Mouse (Mus musculus) stomach, adult 2 months (tissue): Measurements from ENCODE around the gene Mars. TPM values are rescaled to one million over a fixed set of nuclear protein-coding genes. Genes with fewer than 3 reads are reported as not detected.

Experiments used
- polyA plus RNA-seq: library from polyadenylated mRNA; depleted of rRNA; stranded (reverse); fragments of >200 nt; gene quantifications from 2 replicates; pipeline ENCODE4 v1.2.3, GENCODE M21; 2012; rRNA removed

Mars gene
- polyA plus RNA-seq: 31.8 and 34.2 TPM in 2 replicates

DNA sequence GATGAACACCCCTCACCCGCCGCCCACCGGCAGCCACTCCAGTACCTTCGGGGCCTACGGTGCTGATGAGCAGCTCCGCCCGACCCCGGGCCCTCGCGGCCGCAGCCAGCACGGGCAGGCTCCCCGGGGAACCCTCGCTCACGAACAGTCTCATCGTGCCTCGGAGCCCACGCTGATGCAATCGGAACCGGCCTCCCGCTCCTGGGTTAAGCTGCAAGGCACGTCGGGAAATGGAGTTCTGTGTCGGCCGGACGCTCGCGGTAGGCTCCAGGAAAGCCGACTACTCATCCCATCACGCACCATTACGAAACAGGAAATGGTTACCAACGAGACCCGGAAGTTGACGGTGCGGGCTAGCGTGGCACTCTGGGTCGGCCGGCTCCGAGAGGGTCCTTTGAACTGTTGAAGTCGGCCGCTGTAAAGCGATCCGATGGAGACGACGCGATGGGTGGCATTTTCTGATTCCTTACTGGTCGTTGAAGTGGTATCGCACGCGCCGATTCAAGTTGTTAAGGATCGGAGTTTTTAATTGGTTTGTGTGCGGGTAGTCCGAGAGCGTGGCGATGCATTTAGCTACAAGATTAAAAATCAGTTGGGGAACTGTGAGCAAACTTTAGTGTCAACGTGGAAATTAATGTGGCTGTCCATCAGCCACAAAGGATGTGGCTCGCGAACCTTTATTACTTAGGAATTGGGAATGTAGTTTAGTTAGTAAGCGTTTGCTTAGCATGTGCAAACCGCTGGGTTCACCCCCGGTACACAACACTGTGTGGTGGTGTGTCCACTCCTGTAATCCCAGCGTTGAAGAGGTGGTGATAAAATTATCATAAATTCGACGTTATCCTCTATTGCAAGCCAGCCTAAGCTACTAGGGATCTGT, at the start of gene Mars:
Gene Mars, minus strand, starts transcription at position 311 of the 880 bp plus-strand sequence.

GRCm38 (mm10) chr10:127353909-127354895, 42.6 kb upstream of the Mars start, which contains the start of gene Inhbe:
Inhbe (minus strand) TSS chr10:127354411.

DNA sequence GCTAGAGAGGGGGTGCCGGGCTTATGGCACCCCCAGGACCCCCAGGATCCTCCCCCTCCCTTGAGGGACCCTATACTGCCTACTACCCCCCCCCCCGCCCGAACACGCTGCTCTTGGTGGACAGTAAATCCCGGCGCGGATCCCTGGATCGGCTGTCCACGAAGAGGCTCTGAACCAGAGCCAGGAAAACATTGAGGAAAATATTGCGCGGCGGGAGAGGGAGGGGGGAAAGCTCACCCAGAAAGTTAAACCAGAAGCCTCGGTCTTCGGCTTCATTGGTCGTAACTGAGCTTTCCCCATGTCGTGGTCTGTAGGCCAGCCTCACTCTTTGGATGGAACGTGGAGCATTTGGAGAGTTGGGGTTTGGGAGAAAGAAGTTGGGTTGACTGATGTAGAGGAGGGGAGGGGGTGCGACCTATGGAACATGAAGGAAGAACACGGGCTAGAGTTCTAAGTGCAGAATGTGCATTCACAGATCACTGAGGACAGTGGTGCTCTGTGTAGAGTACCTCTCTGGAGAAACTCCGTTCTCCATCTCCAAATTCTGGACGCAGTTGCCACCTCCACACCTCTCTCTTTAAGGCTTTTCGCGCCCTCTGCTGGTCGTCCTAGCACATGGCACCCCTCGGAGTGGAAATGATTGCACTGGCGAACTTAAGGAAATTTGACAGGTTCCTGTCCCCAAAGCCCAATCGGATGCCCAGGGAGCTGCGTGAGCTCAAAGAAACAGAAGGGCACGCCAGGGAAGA, 30.5 kb upstream of the Mars start, which contains the start of gene Gli1:
Gene Gli1, minus strand, starts transcription at position 84 of the 749 bp plus-strand sequence.

GRCm38 (mm10) chr10:127321621-127322020, 10.0 kb upstream of the Mars start, which contains the start of gene Arhgap9:
Arhgap9 (plus strand) TSS chr10:127321964.

GRCm38 (mm10) chr10:127288800-127289572, 22.6 kb downstream of the Mars start, which contains the start of gene Mbd6:
Mbd6 (minus strand) TSS chr10:127289018.

DNA sequence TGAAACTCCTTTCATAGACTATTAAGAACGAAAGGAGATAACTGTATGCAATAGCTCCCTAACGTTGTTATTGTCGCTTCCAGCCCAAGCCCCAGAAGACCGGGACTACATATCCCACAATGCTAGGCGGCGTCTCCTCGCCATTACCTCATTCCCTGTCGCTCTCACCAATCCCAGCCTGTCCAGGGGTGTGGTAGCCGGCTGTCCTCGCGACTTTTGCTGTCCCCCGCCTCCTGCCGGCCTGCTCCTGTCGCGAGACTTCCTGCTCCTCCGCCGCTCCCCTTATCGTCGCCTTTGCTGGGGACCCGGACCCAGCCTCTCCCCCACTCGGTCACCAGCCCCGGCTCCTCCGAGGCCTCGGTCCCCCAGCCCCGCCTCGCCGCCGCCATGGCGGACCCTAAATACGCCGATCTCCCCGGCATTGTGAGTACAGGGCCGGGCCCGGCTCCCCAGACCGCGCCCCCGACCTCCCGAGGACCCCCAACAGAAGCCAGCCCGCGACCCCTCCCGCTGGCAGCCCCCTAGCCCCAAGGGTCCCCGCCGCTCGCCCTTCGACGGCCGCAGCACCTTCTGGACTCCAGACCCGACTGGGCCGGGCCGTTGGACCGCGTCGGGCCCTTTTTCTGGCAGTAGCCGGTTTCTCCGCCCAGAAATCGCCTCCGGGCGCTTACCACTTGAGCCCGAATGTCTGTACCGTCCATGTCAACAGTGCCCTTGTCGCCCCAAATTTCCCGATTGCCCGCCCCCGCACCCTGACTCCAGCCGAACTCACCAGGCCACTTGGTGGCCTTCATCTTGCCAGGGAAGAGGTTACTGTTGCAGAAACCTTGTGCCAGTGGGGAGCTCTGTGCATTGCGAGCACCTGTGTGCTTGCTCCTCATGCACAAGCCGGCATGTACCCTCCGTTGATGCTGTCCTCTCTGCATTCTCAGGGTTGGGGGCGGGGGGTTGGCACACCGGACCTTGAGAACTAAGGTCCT, 45.2 kb downstream of the Mars start, which contains the start of gene Dctn2:
Gene Dctn2, plus strand, starts transcription at position 257 of the 980 bp plus-strand sequence.

GRCm38 (mm10) chr10:127262548-127263398, 48.8 kb downstream of the Mars start, which contains the start of gene Kif5a:
Kif5a (minus strand) TSS chr10:127263348.

Other genes with a start within 250 kb of the Mars start
- 47.5 and 59.4 TPM in 2 replicates for gene Cdk4, start 248.3 kb downstream of the Mars start, polyA plus RNA-seq
- gene Tspan31, start 241.5 kb downstream of the Mars start, polyA plus RNA-seq: 22.0 and 25.4 TPM in 2 replicates
- 2.3 and 3.5 TPM in 2 replicates for gene Agap2, start 236.5 kb downstream of the Mars start, polyA plus RNA-seq
- gene Os9, start 190.7 kb downstream of the Mars start, polyA plus RNA-seq: 44.9 and 55.6 TPM in 2 replicates
- 169 and 171 TPM in 2 replicates for gene B4galnt1, start 146.6 kb downstream of the Mars start, polyA plus RNA-seq
- 0.96 and 2.6 TPM in 2 replicates for gene Slc26a10, start 131.1 kb downstream of the Mars start, polyA plus RNA-seq
- 25.7 and 29.5 TPM in 2 replicates for gene Arhgef25, start 121.7 kb downstream of the Mars start, polyA plus RNA-seq
- 49.2 and 63.1 TPM in 2 replicates for gene Dtx3, start 116.1 kb downstream of the Mars start, polyA plus RNA-seq
- gene Pip4k2c, start 100.2 kb downstream of the Mars start, polyA plus RNA-seq: 16.3 and 17.7 TPM in 2 replicates
- gene Kif5a, start 48.4 kb downstream of the Mars start, polyA plus RNA-seq: 1.4 and 3.6 TPM in 2 replicates
- 108 and 112 TPM in 2 replicates for gene Dctn2, start 45.4 kb downstream of the Mars start, polyA plus RNA-seq
- 35.2 and 37.4 TPM in 2 replicates for gene Mbd6, start 22.8 kb downstream of the Mars start, polyA plus RNA-seq
- gene Arhgap9, start 10.2 kb upstream of the Mars start, polyA plus RNA-seq: 1.1 and 2.8 TPM in 2 replicates
- 5.7 and 9.6 TPM in 2 replicates for gene Gli1, start 30.2 kb upstream of the Mars start, polyA plus RNA-seq
- not detected in 2 replicates for gene Inhbe, start 42.6 kb upstream of the Mars start, polyA plus RNA-seq
- 0.09 and 0.10 TPM in 2 replicates for gene Inhbc, start 58.6 kb upstream of the Mars start, polyA plus RNA-seq
- gene R3hdm2, start 68.5 kb upstream of the Mars start, polyA plus RNA-seq: 64.7 and 74.9 TPM in 2 replicates
- 2.1 and 3.9 TPM in 2 replicates for gene Stac3, start 189.9 kb upstream of the Mars start, polyA plus RNA-seq
- 28.4 and 32.1 TPM in 2 replicates for gene Ndufa4l2, start 203.2 kb upstream of the Mars start, polyA plus RNA-seq
- 34.0 and 35.9 TPM in 2 replicates for gene Shmt2, start 210.7 kb upstream of the Mars start, polyA plus RNA-seq
- 0.22 and 0.43 TPM in 2 replicates for gene Nxph4, start 222.8 kb upstream of the Mars start, polyA plus RNA-seq